Mouse (Mus musculus): Measurements from ENCODE around the gene Chmp2b. TPM values are rescaled to one million over a fixed set of nuclear protein-coding genes. Genes with fewer than 3 reads are reported as not detected.

Chmp2b gene
- total RNA-seq, 2 experiments from 2014 or later: 84.0 to 84.4 TPM

DNA sequence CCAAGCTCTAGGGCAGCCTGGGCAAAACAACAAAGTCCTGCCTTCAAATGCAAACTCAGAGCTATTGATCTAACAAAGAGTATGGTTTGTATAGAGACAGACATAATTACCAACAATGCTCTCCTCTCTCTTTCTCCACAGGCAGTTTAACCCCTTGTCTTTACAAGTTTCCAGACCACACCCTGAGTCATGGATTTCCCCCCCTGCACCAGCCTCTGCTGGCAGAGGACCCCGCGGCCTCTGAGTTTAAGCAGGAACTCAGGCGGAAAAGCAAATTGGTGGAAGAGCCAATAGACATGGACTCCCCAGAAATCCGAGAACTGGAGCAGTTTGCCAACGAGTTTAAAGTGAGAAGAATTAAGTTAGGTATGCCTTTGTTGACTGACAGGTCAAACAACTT is 32.9 kb downstream of the Chmp2b start:
- no peak for DNase-seq (ENCODE audit: low spot score in 2 of 2)

DNA sequence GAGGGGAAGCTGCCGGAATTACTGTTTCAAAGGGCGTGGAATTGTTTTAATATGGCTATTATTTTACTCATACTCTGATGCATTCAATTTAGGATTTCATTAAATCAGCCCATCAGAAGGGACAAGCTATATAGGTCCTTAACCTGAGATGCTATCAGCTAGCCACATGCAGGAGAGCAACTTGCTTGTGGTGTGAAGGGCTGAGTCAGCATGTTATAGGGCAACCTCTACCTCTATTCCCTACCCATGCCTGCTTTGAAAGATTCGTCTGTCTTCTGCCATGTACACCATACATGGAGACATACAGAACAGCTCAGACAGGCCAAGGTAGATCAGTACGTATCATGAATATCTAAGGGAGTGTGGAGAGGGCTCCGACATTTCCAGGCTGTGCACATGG is 35.8 kb downstream of the Chmp2b start:
- DNase-seq (ENCODE audit: low spot score in 2 of 2): no peak

DNA sequence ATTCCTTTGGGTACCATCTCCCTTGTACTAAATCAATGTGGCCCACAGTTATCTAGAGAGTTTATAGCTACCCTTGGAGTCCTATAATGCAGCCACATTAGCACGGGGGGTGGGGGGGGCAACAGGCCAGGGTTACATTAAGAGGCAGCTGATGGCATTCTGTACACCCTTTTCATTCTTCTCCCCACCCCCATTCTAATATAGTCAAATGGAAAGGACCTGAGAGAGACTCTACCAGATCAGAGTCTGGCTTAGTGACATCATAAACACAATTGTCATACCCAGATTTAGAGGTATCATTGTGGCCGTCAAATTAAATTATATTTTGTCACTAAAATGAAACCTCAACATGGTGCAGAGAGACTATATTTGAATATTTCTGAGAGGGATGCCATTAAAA is 36.5 kb downstream of the Chmp2b start:
- no peak for DNase-seq (ENCODE audit: low spot score in 2 of 2)

DNA sequence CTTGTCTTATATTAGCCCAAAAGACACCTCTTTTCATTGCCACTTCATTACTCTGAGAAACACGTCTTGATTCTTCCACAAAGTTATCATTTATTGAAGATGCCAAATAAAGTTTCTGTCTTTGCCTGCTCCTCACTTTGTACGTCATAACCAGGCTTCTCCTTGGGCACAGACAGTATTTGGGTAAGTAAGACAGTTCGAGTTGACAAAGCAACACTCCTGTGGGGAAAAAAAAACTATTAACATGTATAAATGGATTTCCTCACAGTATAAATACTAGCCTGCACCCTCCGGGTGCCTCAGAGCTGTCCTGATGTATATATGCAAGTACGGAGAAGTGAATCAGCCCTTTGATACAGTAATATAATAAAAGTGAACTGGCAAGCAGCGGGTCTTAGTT is 42.3 kb downstream of the Chmp2b start, which contains the start of gene Pou1f1:
Gene Pou1f1, plus strand, starts transcription at position 301 of the 400 bp plus-strand sequence.
- DNase-seq (ENCODE audit: low spot score in 2 of 2): no peak

DNA sequence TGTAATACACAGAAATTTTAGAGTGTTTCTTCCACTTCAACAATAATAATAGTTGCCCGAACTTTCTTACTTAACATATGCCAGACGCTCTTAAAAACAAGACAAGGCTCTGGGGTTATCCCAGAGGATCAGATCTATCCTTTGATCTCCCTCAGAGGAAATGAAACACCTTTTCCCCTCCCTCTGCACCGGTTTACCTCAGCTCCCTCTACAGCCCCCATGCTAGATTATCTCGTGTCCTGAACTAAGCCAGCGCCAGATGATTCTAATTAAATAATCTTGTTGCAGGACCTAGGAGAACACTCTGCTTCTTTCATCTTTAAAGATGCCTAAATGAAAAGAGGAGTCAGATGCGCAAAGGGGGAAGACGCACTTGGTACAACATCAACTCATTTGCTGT is 48.3 kb downstream of the Chmp2b start:
- no peak for DNase-seq (ENCODE audit: low spot score in 2 of 2)

DNA sequence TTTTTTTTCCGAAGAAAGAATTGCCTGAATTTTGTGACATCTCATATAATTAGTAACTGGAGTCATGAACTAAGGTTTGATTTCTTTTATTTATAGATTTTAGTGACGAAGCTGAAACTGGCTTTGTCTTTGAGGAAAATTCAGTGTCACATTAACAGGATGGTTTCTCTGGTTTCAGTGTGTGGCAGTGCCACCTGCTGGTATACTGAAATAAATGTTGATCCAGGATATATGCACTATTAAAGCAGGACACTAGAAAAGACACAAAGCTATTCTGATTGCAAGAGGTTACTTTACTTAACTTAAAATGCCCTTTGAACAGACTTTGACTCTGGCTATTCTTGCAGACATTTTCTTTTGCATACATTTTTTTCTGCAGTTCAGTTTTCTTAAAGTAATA is 65.5 kb downstream of the Chmp2b start:
- peak; percentile 39 to 63 for DNase-seq (ENCODE audit: low spot score in 2 of 2)

DNA sequence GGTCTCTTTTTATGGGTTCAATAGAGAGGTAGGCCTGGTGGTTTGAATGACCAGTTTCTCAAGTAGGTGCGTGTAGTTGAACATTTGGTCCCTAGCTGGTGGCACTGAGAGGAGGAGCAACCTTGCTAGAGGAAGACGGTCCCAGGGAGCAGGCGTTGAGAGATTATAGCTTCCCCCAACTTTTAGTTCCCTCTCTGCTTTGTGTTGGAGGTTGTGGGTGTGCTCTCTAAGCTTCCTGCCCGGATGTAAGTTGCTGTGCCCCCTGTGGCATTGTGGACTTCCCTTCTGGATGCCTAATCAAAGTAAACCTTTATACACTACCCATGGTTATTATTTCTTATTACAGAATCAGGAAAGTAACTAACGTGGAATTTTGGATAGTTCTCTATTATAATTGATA is 66.5 kb downstream of the Chmp2b start:
- DNase-seq (ENCODE audit: low spot score in 2 of 2): no peak

Other genes starting within 250 kb of the Chmp2b start
- not detected for gene Pou1f1, start 42.2 kb downstream of the Chmp2b start, total RNA-seq (2021)

Measured in layer of hippocampus, postnatal 10 days (tissue).